Mouse (Mus musculus) regulatory T cell (primary cell): ENCODE results near the gene Wwtr1.

Experiments
- in situ Hi-C: fragments of 300-600 bp; cut with MboI, MseI; formaldehyde crosslinking; loops from one replicate; pipeline ENCODE4 v1.15.1; 2025; ENCODE audit warnings: high pct_unique_total_duplicates

The Wwtr1 gene

GRCm38 (mm10) chr3:57558761-57559160 is 16.9 kb downstream of the Wwtr1 start:
- in situ Hi-C loops, result no loop called here

DNA sequence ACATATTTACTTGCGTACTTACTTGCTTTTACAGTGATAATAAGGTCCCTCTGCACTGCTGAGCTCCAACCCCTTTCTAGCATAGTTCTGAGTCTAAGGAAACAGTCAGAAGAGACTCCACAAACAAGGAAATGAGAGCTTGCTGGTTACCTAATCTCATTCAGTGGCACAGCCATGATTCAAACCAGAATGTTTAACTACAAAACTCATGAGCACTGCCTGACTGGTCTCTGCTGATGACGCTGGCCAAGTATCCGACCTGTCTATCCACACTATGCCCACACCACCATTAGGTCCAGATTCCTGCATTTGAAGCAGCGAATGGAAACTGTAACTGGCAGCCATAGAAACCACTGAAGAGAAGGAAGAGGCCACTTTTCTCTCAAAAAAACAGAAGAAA is 18.3 kb downstream of the Wwtr1 start:
- in situ Hi-C loops, result no loop called here

DNA sequence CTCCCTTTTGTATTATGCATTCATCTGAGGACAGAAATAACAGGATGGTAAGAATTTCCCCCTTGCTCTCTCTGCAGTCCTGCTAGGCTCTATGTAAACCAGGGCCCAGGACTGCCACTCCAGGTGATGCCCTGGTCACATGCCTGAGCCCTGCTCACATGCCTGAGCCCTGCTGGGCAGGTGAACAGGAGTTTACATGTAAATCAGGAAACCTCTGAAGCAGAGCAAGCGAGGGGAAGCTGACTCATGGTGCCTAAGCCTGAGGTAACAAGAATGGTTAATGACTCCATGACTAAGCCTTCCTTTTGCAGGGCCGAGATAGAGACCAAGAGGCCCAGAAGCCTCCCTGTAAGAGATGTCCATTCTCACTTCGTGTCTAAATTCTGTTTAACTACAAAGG is 20.1 kb downstream of the Wwtr1 start:
- in situ Hi-C loops, result no loop called here

DNA sequence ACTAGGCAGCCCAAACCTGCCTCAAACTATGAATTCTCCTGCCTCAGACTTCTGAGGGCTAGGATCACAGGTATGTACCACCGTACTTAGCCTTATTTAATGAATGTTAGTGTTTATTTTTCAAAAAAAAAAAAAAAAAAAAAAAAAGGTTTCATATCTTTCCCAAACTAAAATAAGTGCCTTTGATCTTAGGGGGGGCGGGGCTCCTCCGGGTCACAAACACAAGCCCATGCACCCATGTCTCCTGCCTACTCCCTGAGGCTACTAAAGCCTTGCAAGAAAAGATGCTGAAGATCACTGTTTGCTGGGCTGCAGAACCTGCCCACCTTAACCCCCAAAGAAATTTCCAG is 20.8 kb downstream of the Wwtr1 start:
- in situ Hi-C loops, result no loop called here

DNA sequence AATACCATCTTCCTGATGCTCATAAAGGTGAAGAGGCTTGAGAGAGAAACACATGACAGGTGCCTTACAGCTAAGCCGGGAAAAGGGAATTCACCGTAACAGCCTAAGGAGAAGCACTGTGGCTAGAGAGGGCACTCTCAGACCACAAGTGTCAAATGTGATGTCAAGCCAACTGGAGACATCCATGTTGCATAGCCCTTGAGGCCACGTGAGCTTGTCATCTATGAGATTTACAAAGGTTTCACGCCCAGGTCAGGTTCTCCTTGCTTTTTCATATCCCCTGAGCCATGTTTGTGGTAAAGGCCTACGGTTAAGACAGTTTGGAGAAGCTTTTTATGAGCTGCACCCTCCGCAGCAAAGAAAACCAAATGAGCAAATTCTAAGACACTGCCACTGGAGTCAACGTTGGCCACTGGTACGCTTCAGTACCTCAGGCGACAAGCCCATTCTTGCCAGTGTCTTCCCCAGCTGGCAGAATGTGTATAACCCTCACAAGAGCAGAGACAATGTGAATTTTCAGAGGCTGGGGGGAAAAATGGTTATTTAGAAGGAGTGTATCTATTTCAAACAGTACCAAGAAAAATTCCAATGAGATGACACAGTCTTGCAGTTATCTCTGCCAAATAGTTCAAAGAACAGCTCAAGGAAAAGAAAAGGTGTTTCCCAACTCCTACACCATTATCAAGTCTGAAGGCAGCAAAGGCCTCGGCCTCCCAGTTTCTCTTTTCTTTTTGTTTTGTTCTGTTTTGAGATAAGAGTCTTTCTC is 21.4 kb downstream of the Wwtr1 start:
- in situ Hi-C loops, result no loop called here

- in situ Hi-C loops, result no loop called here
Observed at GRCm38 (mm10) chr3:57553108-57553507, 22.6 kb downstream of the Wwtr1 start.

GRCm38 (mm10) chr3:57551210-57551609 is 24.5 kb downstream of the Wwtr1 start:
- in situ Hi-C loops, result no loop called here

- in situ Hi-C loops, result no loop called here
Observed at GRCm38 (mm10) chr3:57550468-57551185, 25.1 kb downstream of the Wwtr1 start.

GRCm38 (mm10) chr3:57544154-57544553 is 31.6 kb downstream of the Wwtr1 start:
- in situ Hi-C loops, result no loop called here

DNA sequence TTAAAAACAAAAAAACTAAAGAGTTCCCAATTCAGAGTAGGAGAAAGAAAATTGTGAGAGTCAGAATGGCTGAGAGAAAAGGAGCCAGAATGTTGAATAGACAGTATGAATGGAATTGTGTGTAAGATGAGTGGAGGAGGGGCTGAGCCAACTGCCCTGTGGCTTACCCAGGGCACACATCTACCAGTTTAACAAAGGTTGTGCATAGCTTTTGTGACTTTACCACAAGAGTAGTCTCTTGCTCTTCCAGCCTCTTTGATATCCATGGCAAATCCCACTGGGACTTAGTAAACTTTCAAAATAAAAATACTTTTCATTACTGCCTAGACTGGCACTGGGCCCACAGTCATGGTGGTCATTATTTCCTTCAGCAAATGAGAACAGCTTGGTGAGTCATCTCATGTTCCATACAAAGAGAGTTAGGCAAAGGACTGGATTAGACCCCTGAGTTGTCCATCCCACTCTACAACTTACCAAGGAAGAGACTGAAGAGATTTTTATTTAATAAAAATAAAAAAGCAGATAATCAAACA is 32.8 kb downstream of the Wwtr1 start:
- in situ Hi-C loops, result no loop called here

DNA sequence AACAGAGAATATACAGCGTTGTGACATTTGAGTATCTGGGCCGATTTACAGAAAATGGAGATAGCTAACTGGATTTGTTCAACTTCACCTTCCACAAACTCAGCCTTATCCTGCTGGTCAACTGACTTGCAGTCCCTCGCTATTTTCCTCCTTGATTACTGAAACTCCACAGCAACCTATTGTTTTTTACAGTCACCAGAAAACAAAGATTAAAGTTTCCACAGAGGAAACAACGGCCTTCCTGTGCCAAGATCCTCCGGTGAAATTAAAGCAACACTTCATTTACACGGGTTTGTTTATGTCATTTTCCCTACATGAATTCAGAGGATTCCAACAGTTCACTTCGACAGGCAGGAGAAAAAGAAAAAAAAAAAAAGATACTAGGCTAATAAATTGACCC is 34.5 kb downstream of the Wwtr1 start:
- in situ Hi-C loops, result no loop called here

GRCm38 (mm10) chr3:57540474-57540873 is 35.2 kb downstream of the Wwtr1 start:
- in situ Hi-C loops, result no loop called here

- in situ Hi-C loops, result loop anchor here (10.0 kb wide), 1 partner anchor 1031 kb away; no protein-coding TSS in a partner anchor
Observed at GRCm38 (mm10) chr3:57535483-57536185, 40.1 kb downstream of the Wwtr1 start.

- in situ Hi-C loops, result loop anchor here (10.0 kb wide), 1 partner anchor 1030 kb away; no protein-coding TSS in a partner anchor
Observed at GRCm38 (mm10) chr3:57534450-57534849, 41.3 kb downstream of the Wwtr1 start.

DNA sequence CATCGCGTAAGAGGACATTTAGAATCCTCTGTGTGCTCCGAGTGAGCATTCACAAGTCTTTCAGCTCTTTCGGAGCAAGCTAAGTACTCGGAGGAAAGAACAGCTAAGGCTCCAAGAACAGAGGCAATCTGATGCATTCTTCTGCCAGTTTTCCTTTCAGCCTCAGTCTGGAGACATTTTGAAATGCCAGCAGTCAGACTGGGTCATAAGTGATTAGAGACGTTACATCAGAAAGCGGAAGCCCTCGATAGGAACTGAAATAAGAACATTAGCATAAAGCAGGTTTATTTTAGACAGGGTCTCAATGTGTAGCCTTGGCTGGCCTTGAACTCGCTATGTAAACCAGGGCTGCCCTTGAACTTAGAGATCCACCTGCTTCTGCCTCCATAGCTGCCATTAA is 41.8 kb downstream of the Wwtr1 start:
- in situ Hi-C loops, result loop anchor here (10.0 kb wide), 1 partner anchor 1029 kb away; no protein-coding TSS in a partner anchor

DNA sequence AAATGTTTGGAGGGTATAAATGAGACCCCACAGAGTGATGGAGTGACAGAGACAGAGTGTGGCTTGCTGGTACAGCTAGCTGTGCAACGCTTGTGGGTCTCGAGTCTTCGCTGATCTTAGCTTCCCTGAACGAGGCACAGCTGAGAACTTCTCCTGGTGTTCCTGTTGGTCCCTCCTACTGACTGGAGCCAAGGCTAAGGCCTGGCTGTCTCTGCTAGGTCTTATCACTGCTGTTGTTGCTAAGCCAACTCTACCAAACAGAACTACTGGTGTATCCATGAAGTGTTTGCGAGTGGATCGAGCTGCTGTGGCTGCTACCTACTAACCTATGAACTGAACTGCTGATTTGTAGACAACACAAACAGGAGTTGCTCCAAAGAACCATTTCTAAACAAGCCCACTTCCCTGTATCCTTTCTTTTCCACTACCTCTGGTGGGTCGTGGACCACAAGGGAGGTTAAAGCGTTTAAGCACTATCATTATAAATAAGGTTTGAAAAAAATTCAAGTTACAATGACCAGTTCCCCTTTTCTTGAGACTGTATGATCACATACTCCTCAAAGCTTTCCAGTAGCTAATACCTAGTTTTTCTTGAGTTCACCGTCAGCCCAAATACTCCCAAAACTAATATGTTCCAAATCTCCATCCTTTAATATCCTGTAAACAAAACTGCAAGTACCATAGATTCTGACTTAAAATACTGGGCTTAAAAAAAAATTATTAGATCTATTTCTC is 42.6 kb downstream of the Wwtr1 start:
- in situ Hi-C loops, result loop anchor here (10.0 kb wide), 1 partner anchor 1028 kb away; no protein-coding TSS in a partner anchor

- in situ Hi-C loops, result loop anchor here (10.0 kb wide), 1 partner anchor 1026 kb away; no protein-coding TSS in a partner anchor
Observed at GRCm38 (mm10) chr3:57530836-57531235, 44.9 kb downstream of the Wwtr1 start.

DNA sequence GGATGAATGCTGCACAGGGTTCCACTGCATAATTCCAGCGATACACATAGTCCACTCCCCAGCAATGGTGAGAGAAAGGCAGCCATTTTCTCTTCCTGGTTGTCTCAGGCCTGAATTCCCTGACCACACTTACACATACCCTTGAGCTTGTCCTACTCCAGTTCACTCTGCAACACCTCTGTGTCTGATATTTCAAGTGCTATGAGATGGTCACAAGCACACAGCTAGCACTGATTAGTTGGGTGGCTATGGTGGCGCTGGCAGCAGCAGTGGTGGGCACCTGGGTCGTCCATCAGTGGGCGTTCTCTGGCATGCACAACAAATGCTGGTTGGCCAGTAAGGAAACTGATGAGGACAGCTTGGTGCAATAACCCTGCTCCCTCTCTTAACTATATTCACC is 45.5 kb downstream of the Wwtr1 start:
- in situ Hi-C loops, result loop anchor here (10.0 kb wide), 1 partner anchor 1025 kb away; no protein-coding TSS in a partner anchor

GRCm38 (mm10) chr3:57527154-57527553 is 48.6 kb downstream of the Wwtr1 start:
- in situ Hi-C loops, result no loop called here

- in situ Hi-C loops, result no loop called here
Observed at GRCm38 (mm10) chr3:57523093-57523492, 52.6 kb downstream of the Wwtr1 start.

DNA sequence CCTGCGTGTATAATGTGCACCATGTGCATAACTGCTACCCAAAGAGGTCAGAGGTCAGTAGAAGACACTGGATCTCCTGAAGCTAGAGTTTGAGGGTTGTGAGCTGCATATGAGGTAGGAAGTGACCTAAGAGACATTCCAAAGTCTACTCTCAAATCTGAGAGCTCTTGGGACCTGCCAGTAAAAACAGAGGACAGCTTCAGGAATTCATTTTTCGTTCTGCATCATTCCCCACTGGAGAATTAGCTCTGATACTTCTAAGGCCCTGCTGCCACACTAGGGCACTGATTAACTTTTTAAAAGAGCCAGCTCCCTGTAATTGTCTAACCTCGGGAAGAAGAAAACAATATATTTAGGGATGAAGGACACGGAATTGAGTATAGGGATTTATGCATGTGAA is 53.8 kb downstream of the Wwtr1 start:
- in situ Hi-C loops, result no loop called here
